Mouse (Mus musculus) liver, embryonic 14.5 days (tissue): ENCODE results near the gene Khk. TPM values are rescaled to one million over a fixed set of nuclear protein-coding genes. Genes with fewer than 3 reads are reported as not detected.
A peak's percentile ranks its signal among the peaks of the same experiment; 100 is the strongest.

Experiments
- ATAC-seq: fragments of 200-750 bp; cut with Nextera tagmentation; 2 replicates; pipeline ENCODE4 v1.8.0; 2017; ENCODE audit warnings: moderate number of reproducible peaks, mild to moderate bottlenecking, moderate library complexity; ENCODE audit not compliant: insufficient read depth
- DNase-seq, 3 experiments: peaks; one replicate each; pipeline ENCODE4 v3.0.0-alpha.2; 2012 to 2013; ENCODE audit warnings: low read depth in 3 of 3, low spot score in 3 of 3
- H3K27ac ChIP-seq: fragments of 300-500 bp; sonication (generic); 2 replicates; pipeline ENCODE4 v1.5.1; 2014; ENCODE audit warnings: moderate library complexity, mild to moderate bottlenecking, control low read depth, inconsistent platforms
- H3K27me3 ChIP-seq: fragments of 300-500 bp; sonication (generic); 2 replicates; pipeline ENCODE4 v1.6.1; 2014; ENCODE audit warnings: mild to moderate bottlenecking, low read length, moderate library complexity; ENCODE audit not compliant: control insufficient read depth, insufficient read depth
- H3K36me3 ChIP-seq: fragments of 300-500 bp; sonication (generic); replicated peaks from 2 replicates; pipeline ENCODE4 v1.6.1; 2014; ENCODE audit warnings: low read depth; ENCODE audit not compliant: control insufficient read depth, insufficient read depth
- H3K4me1 ChIP-seq, 2 experiments: fragments of 200-500 bp in 1 of 2; fragments of 300-500 bp in 1 of 2; sonication (generic) in 1 of 2; replicated peaks; 2 replicates each; pipeline ENCODE4 v1.6.1; 2012 to 2014; ENCODE audit warnings: antibody characterized with exemption in 1 of 2, inconsistent platforms in 1 of 2, low read length in 1 of 2; ENCODE audit not compliant: control insufficient read depth in 2 of 2, insufficient read depth in 2 of 2
- H3K4me2 ChIP-seq: fragments of 300-500 bp; sonication (generic); 2 replicates; pipeline ENCODE4 v1.6.1; 2014; ENCODE audit warnings: low read depth, mild to moderate bottlenecking, control low read depth, moderate library complexity
- H3K4me3 ChIP-seq, 2 experiments: fragments of 200-500 bp in 1 of 2; fragments of 300-500 bp in 1 of 2; sonication (generic) in 1 of 2; 2 replicates each; pipeline ENCODE4 v1.5.1; 2012 to 2014; ENCODE audit warnings: low read depth in 2 of 2, low read length in 2 of 2, mild to moderate bottlenecking in 2 of 2, control low read depth in 1 of 2, inconsistent platforms in 1 of 2, moderate library complexity in 1 of 2; ENCODE audit not compliant: insufficient read depth in 1 of 2
- H3K9ac ChIP-seq: fragments of 300-500 bp; sonication (generic); replicated peaks from 2 replicates; pipeline ENCODE4 v1.6.1; 2014; ENCODE audit warnings: mild to moderate bottlenecking, control low read depth, moderate library complexity
- H3K9me3 ChIP-seq: fragments of 300-500 bp; sonication (generic); 2 replicates; pipeline ENCODE4 v1.6.1; 2016; ENCODE audit warnings: low read length, mixed read lengths; ENCODE audit not compliant: control insufficient read depth
- CTCF ChIP-seq: IDR thresholded peaks from 2 replicates; pipeline ENCODE4 v1.5.1; 2016; ENCODE audit warnings: antibody characterized with exemption, low read depth, control low read depth
- EP300 ChIP-seq: IDR thresholded peaks from 2 replicates; pipeline ENCODE4 v1.6.1; 2016; ENCODE audit warnings: antibody characterized with exemption, low read depth
- WGBS: fragments of 180-500 bp; shearing (Covaris S2); extraction: QIAGEN DNeasy Blood & Tissue Kit; methylation state at CpG from one replicate; pipeline ENCODE4 v1.1.7; 2014; ENCODE audit not compliant: insufficient replicate concordance; 5-methylcytosine and 5-hydroxymethylcytosine counted together
- polyA plus RNA-seq, 2 experiments: library from polyadenylated mRNA; depleted of rRNA in 1 of 2; stranded (reverse) in 1 of 2; unstranded in 1 of 2; fragments of >200 nt; fragmentation: Nextera tagmentation in 1 of 2; extraction: Ambion mirVana in 1 of 2; gene quantifications; 2 replicates each; pipeline versions ENCODE4 v1.2.1 to v1.2.3; 2012 to 2014

Khk gene
- polyA plus RNA-seq, 2 experiments: 30.3 to 38.8 TPM

DNA sequence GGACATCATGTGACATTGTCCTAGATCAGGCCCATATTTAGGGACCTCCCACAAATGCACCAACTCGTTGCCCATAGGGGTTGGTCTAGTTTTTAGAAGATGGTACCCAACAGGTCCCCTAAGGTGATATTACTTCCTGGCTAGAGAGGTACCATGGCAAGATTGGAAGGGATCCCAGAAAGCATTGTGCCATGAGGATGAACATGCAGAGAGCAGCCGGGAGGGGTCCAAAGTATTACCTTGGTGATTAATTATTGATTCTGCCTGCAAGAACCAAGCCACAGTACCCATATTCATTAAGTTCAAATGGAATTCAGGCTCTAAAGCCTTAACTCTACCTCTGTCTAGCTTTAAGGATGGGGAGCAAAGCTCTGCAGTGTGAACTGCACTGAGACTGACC is 4.8 kb downstream of the Khk start:
- no peaks in the 10 kb centered on the region for H3K27me3 ChIP-seq
- DNase-seq: no peak
- H3K4me3 ChIP-seq: no peak overlapping the region
- peaks cover 12 to 20% of the 10 kb centered on the region in 2 experiments for H3K4me1 ChIP-seq
- no peaks in the 10 kb centered on the region for H3K36me3 ChIP-seq
- 64% methylated on average over 2 of the region's 2 CpGs for WGBS
- H3K4me2 ChIP-seq: no peak overlapping the region
- H3K27ac ChIP-seq: no peak overlapping the region
- no peaks in the 10 kb centered on the region for H3K9me3 ChIP-seq
- H3K9ac ChIP-seq: no peak overlapping the region
- no peak for ATAC-seq
- no peak for TF ChIP-seq CTCF
- TF ChIP-seq EP300: no peak

- TF ChIP-seq EP300: no peak
- no peak for TF ChIP-seq CTCF
- Histone ChIP-seq H3K27me3 (no peaks in the 10 kb centered on the region), H3K4me1 (peaks cover under 1 to 6% of the 10 kb centered on the region in 2 experiments; a peak in 3 of 4 replicates), H3K9me3 (no peaks in the 10 kb centered on the region), H3K4me3 (no peak overlapping the region), H3K27ac (no peak overlapping the region), H3K9ac (no peak overlapping the region), H3K4me2 (no peak overlapping the region), H3K36me3 (no peaks in the 10 kb centered on the region)
- ATAC-seq (no peak), DNase-seq (no peak)
- WGBS: 51% methylated on average over 7 of the region's 7 CpGs
These were observed 6.8 kb downstream of the Khk start for GRCm38 (mm10) chr5:30927945-30928529.

DNA sequence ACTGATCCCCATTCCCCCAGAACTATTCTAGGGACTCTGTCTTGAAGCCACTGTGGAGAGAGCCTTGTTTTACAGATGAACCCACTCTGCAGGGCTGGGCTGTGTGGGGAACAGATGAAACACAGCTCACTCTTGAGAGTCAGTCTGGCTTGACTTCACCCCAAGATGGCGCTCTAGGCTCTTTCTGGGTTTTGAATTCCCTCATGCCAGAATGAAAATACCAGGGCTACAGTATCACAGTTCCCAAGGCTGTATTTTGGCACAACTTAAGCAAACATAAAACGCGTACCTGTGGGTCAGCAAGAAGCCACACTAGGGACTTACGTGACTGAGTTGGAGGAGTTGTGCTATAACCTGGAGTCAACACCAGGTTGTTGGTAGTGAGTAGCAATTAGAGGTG is 8.9 kb downstream of the Khk start:
- DNase-seq: no peak
- no peak overlapping the region for H3K27ac ChIP-seq
- H3K9me3 ChIP-seq: no peaks in the 10 kb centered on the region
- ATAC-seq: no peak
- no peaks in the 10 kb centered on the region for H3K27me3 ChIP-seq
- H3K36me3 ChIP-seq: no peaks in the 10 kb centered on the region
- H3K9ac ChIP-seq: no peak overlapping the region
- WGBS: 55% methylated on average over 4 of the region's 4 CpGs
- H3K4me2 ChIP-seq: no peak overlapping the region
- TF ChIP-seq EP300: no peak
- TF ChIP-seq CTCF: peak; percentile 73
- H3K4me1 ChIP-seq: no peaks in the 10 kb centered on the region
- H3K4me3 ChIP-seq: no peak overlapping the region

- Histone ChIP-seq H3K9me3 (no peaks in the 10 kb centered on the region), H3K9ac (no peak overlapping the region), H3K4me2 (no peak overlapping the region), H3K27ac (no peak overlapping the region), H3K36me3 (no peaks in the 10 kb centered on the region), H3K4me3 (no peak overlapping the region), H3K27me3 (no peaks in the 10 kb centered on the region), H3K4me1 (no peaks in the 10 kb centered on the region)
- DNase-seq (no peak), ATAC-seq (no peak)
- WGBS: 77% methylated on average over 6 of the region's 6 CpGs
- TF ChIP-seq EP300 (no peak), CTCF (no peak)
These were observed 9.6 kb downstream of the Khk start for GRCm38 (mm10) chr5:30930846-30931245.

- TF ChIP-seq CTCF (no peak), EP300 (no peak)
- Histone ChIP-seq H3K4me3 (no peak overlapping the region), H3K9ac (no peak overlapping the region), H3K4me1 (no peaks in the 10 kb centered on the region), H3K36me3 (no peaks in the 10 kb centered on the region), H3K4me2 (no peak overlapping the region), H3K27me3 (no peaks in the 10 kb centered on the region), H3K27ac (no peak overlapping the region), H3K9me3 (no peaks in the 10 kb centered on the region)
- DNase-seq (no peak), ATAC-seq (no peak)
- 70% methylated on average over 4 of the region's 4 CpGs for WGBS
These were observed 10.1 kb downstream of the Khk start for GRCm38 (mm10) chr5:30931378-30931777.
